Mouse (Mus musculus) central nervous system, embryonic 14 days (tissue): ENCODE data around the gene Traf3ip1. TPM values are rescaled to one million over a fixed set of nuclear protein-coding genes. Genes with fewer than 3 reads are reported as not detected.

Experiments
- polyA plus RNA-seq: library from polyadenylated mRNA; depleted of rRNA; stranded (reverse); fragments of >200 nt; gene quantifications from 2 replicates; pipeline ENCODE4 v1.2.3, GENCODE M21; 2012; rRNA removed

Gene Traf3ip1
- polyA plus RNA-seq: 20.9 TPM in 2 replicates

DNA sequence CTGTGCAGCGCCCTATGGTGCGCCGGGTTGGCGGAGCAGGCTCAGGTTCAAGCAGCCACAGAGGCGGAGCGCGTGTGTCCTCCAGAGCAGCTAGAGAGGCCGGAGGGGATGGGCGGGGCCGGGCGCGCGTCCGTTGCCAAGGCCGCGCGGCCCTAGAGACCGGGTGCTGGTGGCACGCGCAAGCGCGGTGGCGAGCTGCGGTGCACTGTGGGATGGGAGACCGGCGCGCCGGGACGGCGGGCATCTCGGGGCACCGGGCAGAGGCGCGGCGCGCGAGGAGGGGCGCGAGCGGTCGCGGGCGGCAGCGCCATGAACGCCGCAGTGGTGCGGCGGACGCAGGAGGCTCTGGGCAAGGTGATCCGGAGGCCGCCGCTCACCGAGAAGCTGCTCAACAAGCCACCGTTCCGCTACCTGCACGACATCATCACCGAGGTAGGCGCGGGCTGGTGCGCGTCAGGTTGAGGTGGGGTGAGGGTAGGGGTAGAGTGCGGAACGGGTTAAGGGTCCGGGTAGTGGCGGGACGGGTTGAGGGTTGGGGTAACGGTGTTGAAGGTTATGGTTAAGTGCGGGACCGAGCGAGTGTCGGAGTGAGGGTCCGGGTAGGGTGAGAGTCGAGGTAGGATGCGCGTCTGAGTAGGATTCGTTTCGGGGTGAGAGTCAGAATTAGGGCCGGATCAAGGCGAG, at the start of gene Traf3ip1:
Gene Traf3ip1 (plus strand): TSS at position 191 of the 684 bp plus-strand sequence.

DNA sequence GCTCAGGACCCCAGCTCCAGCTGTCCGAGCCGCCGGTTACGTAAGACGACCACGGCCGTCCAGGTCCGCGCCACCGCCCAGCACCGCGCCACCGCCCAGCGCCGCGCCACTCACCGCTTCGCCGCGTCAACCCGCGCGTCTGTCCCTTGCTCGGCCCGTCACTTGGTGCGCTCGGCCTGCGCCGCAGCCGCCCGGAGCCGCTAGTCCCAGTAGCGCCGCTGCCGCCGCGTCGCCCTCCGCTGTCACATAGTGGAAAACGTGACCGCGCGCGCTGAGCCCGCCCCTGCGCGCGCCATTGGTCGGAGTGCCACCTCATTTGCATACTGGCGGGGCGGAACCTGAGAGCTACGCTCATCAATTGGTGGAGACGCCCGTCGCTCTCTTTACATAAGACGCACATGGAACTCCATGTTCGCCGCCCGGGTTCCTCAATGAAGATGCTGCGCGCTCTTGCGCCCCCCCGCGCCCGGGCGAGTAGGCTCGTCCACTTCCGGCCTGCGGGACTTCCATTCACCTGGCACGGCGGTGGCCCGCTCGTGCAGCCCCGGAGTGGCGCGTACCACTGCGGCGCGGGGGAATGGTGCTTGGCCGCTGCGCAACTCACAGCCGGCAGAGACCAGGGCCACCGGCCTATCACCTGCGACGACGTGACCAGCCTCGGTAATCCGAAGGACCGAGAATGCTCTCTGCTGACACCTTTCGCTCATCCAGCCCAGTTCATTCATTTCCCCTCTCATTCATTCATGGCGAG, 35.2 kb upstream of the Traf3ip1 start, which contains the start of gene Per2:
Gene Per2 (minus strand): TSS at position 266 of the 751 bp plus-strand sequence.

DNA sequence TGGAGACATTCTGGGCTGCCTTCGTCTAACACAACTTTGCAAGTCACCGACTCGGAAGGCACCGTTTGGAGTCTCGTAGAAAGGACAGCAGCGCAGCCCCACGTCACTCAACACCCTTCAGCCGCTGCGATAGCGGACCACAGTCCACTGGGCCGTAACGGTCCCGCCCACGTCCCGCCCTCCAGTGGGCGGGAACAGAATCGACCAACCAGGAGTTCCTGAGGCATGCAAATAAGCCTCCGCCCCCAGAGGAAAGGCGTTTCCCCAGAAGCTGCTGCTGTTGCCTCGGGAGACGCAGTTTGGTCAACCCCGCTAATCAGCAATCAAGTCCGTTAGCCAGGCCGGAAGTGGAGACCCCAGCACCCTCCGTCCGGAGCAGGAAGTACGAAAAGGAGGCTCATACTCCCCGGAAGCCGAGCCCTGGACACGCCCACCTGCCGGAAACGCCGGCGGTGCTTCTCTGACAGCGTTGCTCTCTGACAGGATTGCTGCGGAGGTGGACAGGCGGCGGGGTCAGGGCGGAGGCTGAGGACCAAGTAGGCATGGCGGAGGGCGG, 45.9 kb downstream of the Traf3ip1 start, which contains the start of gene Asb1:
Gene Asb1 (plus strand): TSS at position 274 of the 556 bp plus-strand sequence.

Other genes with a start within 250 kb of the Traf3ip1 start
- 61.0 and 63.6 TPM in 2 replicates for gene Ube2f, start 244.3 kb upstream of the Traf3ip1 start, polyA plus RNA-seq
- gene Scly, start 196.3 kb upstream of the Traf3ip1 start, polyA plus RNA-seq: 11.5 and 12.3 TPM in 2 replicates
- 0.09 and 0.10 TPM in 2 replicates for gene Espnl, start 172.6 kb upstream of the Traf3ip1 start, polyA plus RNA-seq
- 0.12 and 0.85 TPM in 2 replicates for gene Klhl30, start 143.6 kb upstream of the Traf3ip1 start, polyA plus RNA-seq
- 0.34 and 0.58 TPM in 2 replicates for gene Erfe, start 128.2 kb upstream of the Traf3ip1 start, polyA plus RNA-seq
- 153 and 156 TPM in 2 replicates for gene Ilkap, start 95.8 kb upstream of the Traf3ip1 start, polyA plus RNA-seq
- 148 and 184 TPM in 2 replicates for gene Hes6, start 80.6 kb upstream of the Traf3ip1 start, polyA plus RNA-seq
- 8.1 and 8.2 TPM in 2 replicates for gene Per2, start 35.3 kb upstream of the Traf3ip1 start, polyA plus RNA-seq
- 13.3 and 14.7 TPM in 2 replicates for gene Asb1, start 45.9 kb downstream of the Traf3ip1 start, polyA plus RNA-seq